Mouse (Mus musculus): ENCODE data around the gene Adm. TPM values are rescaled to one million over a fixed set of nuclear protein-coding genes. Genes with fewer than 3 reads are reported as not detected.
A peak's percentile ranks its signal among the peaks of the same experiment; 100 is the strongest.
"Not testable (repeated sequence)": the region's sequence is repeated elsewhere in the genome, so short reads cannot be mapped to it uniquely, and the experiment has no call there.

Adm gene
- 10 to 100 TPM; 18.0 to 18.4 TPM for total RNA-seq (2021)
- long read RNA-seq, experiment 1, transcript Adm-201 (4 exons, 1,390 nt) = major isoform, 23 of 27 reads
- long read RNA-seq, experiment 1, partial matches to known transcripts = 0 of 27 reads
- long read RNA-seq, experiment 1, other reads (novel, unspliced or antisense) = 4 of 27 reads
- long read RNA-seq, experiment 2, transcript Adm-201 (4 exons, 1,390 nt) = major isoform, 16 of 20 reads
- long read RNA-seq, experiment 2, partial matches to known transcripts = 3 of 20 reads
- long read RNA-seq, experiment 2, other reads (novel, unspliced or antisense) = 1 of 20 reads

- DNase-seq = peak; percentile 89
Observed at GRCm38 (mm10) chr7:110627486-110628272, at the start of gene Adm. Adm (plus strand) TSS chr7:110627661.

DNA sequence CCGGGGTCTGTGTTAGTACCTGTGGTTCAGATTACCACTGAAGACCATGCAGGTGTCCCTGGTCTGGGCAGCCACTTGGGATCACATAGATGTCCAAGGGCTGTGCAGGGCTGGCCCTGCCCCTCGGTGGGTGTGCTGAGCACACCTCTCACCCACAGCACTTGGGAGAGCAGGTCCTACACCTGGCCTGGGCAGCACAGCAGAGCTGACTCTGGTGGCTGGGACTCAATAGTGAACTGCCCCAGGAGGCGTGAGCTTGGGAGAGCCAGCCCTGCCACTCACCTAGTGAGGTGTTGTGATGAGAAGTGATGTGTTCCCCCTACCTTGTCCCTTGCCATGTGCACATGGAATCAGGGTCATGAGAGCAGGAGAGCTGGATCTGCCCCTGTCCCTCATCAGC, 43.8 kb upstream of the Adm start:
- DNase-seq = no peak

GRCm38 (mm10) chr7:110584159-110584558, 43.3 kb upstream of the Adm start:
- no peak for DNase-seq

GRCm38 (mm10) chr7:110585250-110585649, 42.2 kb upstream of the Adm start:
- DNase-seq = no peak

DNA sequence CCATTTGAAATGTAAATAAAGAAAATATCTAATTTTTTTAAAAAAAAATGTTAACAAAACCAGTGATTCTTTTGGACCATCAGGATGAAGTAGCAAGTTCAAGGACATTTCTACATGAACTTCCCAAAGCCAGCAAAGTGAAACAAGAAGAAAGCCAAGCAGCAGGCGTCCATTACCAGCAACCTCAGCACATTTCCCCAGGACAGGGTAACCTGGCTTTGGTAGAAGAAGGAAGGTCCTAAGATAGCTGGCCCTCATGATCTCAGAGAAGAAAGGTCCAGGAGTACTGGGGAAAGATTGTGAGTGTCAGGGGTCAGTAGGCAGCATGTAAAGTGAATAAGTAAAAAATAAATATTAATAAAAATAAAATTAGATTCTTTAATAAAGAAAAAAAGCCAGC, 39.7 kb upstream of the Adm start:
- no peak for DNase-seq

GRCm38 (mm10) chr7:110593991-110594390, 33.5 kb upstream of the Adm start:
- not testable (repeated sequence) for DNase-seq

DNA sequence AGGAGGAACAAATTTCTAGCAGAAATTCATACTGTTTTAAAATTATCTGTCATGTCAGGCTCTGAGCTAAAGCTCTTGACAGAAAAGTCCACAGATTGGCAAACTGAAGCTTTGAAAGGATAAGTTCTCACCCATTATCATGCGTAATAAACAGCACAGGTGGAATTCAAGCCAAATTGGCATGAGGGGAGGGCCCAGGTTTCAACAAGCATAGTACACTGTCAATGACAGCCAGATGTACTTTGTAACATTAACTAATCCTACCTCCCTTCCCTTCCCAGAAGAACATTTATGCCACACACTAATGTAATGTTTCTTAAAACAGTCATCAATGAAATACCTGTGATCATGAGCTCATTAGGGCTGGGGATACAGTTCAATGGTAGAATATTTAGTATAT, 30.3 kb upstream of the Adm start:
- no peak for DNase-seq

- DNase-seq = no peak
Observed at GRCm38 (mm10) chr7:110605476-110605875, 22.0 kb upstream of the Adm start.

- DNase-seq = no peak
Observed at GRCm38 (mm10) chr7:110606906-110607305, 20.6 kb upstream of the Adm start.

- no peak for DNase-seq
Observed at GRCm38 (mm10) chr7:110613381-110614132, 13.9 kb upstream of the Adm start.

GRCm38 (mm10) chr7:110614133-110615063, 13.1 kb upstream of the Adm start, which contains the start of gene Sbf2:
Sbf2 (minus strand) TSS chr7:110614922.
- peak; percentile 89 for DNase-seq

DNA sequence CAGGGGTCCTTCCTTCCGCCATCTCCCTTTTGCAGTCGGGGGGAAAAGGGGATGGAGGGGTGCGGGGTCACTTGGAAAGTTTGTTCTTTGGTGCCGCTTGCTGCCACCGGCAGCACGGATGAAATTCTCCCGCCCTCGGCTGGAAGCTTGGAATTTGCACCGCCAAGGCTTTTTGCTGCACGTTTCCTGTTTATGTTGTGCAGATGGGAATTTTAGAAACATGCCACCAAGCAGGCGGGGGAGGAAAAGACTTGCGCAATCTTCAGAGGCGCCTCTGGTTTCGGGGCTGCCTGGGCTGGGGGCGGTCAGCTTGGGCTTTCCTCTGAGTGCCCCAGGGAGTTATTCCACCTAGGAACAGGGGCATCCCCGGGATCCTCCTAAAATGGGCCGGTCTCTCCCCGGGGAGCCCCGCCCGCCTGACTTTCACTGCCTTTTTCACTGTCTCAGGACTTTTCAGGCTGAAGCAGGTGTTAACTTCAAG, 12.3 kb upstream of the Adm start:
- DNase-seq = peak; percentile 73

GRCm38 (mm10) chr7:110615792-110616191, 11.7 kb upstream of the Adm start:
- DNase-seq = no peak

DNA sequence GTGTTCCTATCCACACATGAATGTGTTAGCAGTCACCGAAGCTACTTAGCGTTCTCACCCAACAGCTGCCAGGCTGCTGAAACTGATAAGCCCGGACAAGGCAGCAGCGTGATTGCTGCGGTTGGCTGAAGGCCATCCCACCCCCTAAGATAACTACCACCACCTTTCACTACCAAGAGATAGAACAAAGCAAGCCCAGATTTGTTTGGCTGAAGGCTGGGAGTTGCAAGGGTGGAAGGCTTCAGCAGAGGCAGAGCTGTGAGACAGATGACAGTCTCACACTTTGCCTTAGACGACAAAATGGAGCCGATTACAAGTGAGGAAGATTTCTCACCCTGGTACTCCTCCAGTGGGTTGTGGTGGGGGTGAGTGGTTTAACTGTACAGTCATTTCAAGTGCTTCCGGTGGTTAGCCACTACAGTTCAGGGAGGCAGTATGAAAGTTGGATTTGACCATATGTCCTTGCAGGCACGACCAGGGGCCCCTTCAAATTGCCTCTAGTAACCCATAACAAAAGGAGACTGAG, 8.3 kb upstream of the Adm start:
- DNase-seq = no peak

DNA sequence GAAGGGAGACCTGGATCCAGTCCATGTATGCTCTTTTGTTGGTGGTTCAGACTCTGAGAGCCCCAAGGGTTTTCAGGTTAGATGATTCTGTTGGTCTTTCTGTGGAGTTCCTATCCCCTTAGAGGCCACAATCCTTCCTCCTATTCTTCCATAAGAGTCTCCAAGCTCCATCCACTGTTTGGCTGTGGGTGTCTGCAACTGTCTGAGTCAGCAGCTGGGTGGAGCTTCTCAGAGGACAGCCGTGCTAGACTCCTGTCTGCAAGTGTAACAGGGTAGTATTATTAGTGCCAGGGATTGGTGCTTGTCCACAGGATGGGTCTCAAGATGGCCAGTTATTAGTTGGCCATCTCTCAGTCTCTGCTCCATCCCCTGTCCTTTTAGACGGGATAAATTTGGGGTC, 3.4 kb upstream of the Adm start:
- no peak for DNase-seq

- DNase-seq = no peak
Observed at GRCm38 (mm10) chr7:110624961-110625360, 2.5 kb upstream of the Adm start.

- DNase-seq = no peak
Observed at GRCm38 (mm10) chr7:110625489-110625888, 2.0 kb upstream of the Adm start.

GRCm38 (mm10) chr7:110626186-110627098, 1.0 kb upstream of the Adm start:
- no peak for DNase-seq

DNA sequence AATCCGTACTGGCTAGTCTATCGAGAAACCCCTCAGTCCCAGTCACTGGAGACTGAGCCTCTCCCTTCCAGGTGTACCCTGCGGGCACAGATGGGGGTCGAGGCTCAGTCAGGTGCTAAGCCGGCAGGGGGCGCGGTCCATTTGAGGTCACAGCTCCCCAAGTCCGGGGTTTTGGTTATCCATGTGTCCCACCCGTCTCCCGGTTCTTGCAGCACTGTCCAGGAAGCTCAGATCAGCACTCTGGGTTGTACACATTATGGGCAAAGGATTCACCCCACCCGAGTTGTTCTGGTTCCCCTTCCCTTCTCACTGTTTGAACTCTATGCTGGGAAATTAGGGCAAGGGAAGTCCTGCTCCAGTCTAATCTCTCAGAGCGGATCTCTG, 370 bp upstream of the Adm start:
- DNase-seq = no peak

- DNase-seq = no peak
Observed at GRCm38 (mm10) chr7:110628273-110628600, 776 bp downstream of the Adm start.

Data from adrenal gland, postnatal 10 days (tissue).